Mouse (Mus musculus) hindbrain, embryonic 14.5 days (tissue): Measurements from ENCODE around the gene Unc5cl. TPM values are rescaled to one million over a fixed set of nuclear protein-coding genes. Genes with fewer than 3 reads are reported as not detected.

Source experiments
- ATAC-seq: fragments of 200-750 bp; cut with Nextera tagmentation; 2 replicates; pipeline ENCODE4 v1.8.0; 2017; ENCODE audit warnings: moderate number of reproducible peaks, mild to moderate bottlenecking, moderate TSS enrichment, moderate library complexity; ENCODE audit not compliant: low FRiP score
- DNase-seq: peaks from one replicate; pipeline ENCODE4 v3.0.0-alpha.2; 2015; ENCODE audit warnings: low spot score
- H3K27ac ChIP-seq: fragments of 300-500 bp; sonication (generic); 2 replicates; pipeline ENCODE4 v1.5.1; 2014; ENCODE audit warnings: mild to moderate bottlenecking, moderate library complexity
- H3K27me3 ChIP-seq: fragments of 300-500 bp; sonication (generic); 2 replicates; pipeline ENCODE4 v1.6.1; 2014; ENCODE audit warnings: mild to moderate bottlenecking, low read length, mixed read lengths; ENCODE audit not compliant: control insufficient read depth, insufficient read depth
- H3K36me3 ChIP-seq: fragments of 300-500 bp; sonication (generic); replicated peaks from 2 replicates; pipeline ENCODE4 v1.6.1; 2014; ENCODE audit not compliant: control insufficient read depth, insufficient read depth
- H3K4me1 ChIP-seq: fragments of 300-500 bp; sonication (generic); replicated peaks from 2 replicates; pipeline ENCODE4 v1.6.1; 2014; ENCODE audit warnings: antibody characterized with exemption, low read length, mixed read lengths; ENCODE audit not compliant: control insufficient read depth, insufficient read depth
- H3K4me2 ChIP-seq: fragments of 300-500 bp; sonication (generic); replicated peaks from 2 replicates; pipeline ENCODE4 v1.6.1; 2014; ENCODE audit warnings: mild to moderate bottlenecking, moderate library complexity
- H3K4me3 ChIP-seq: fragments of 300-500 bp; sonication (generic); replicated peaks from 2 replicates; pipeline ENCODE4 v1.5.1; 2014; ENCODE audit warnings: mild to moderate bottlenecking, low read length
- H3K9ac ChIP-seq: fragments of 300-500 bp; sonication (generic); 2 replicates; pipeline ENCODE4 v1.6.1; 2014
- H3K9me3 ChIP-seq: fragments of 300-500 bp; sonication (generic); 2 replicates; pipeline ENCODE4 v1.6.1; 2016; ENCODE audit warnings: low read length; ENCODE audit not compliant: control insufficient read depth
- WGBS: fragments of 180-500 bp; shearing (Covaris S2); extraction: QIAGEN DNeasy Blood & Tissue Kit; methylation state at CpG from one replicate; pipeline ENCODE4 v1.1.7; 2014; 5-methylcytosine and 5-hydroxymethylcytosine counted together
- polyA plus RNA-seq: library from polyadenylated mRNA; unstranded; fragments of >200 nt; fragmentation: Nextera tagmentation; extraction: Ambion mirVana; gene quantifications from 2 replicates; pipeline ENCODE4 v1.2.1, GENCODE M21; 2014

Unc5cl gene
- polyA plus RNA-seq, 1 experiment from 2014 or later = 0.37 TPM

GRCm38 (mm10) chr17:48509596-48509995, 54.9 kb downstream of the Unc5cl start:
- H3K4me3 ChIP-seq = no peak overlapping the region
- no peaks in the 10 kb centered on the region for H3K36me3 ChIP-seq
- H3K4me1 ChIP-seq = peaks cover 21% of the 10 kb centered on the region
- no peak for DNase-seq
- no peak overlapping the region for H3K4me2 ChIP-seq
- no peak overlapping the region for H3K27ac ChIP-seq
- H3K9me3 ChIP-seq = no peaks in the 10 kb centered on the region
- ATAC-seq = no peak
- WGBS = 88% methylated on average over 4 of the region's 4 CpGs
- H3K9ac ChIP-seq = no peak overlapping the region
- no peaks in the 10 kb centered on the region for H3K27me3 ChIP-seq

GRCm38 (mm10) chr17:48512614-48513281, 58.0 kb downstream of the Unc5cl start:
- 18% methylated on average over 18 of the region's 18 CpGs for WGBS
- H3K4me1 ChIP-seq = peaks cover 9% of the 10 kb centered on the region; the same call in 1 of the 2 replicates
- H3K9ac ChIP-seq = no peak overlapping the region
- H3K27ac ChIP-seq = no peak overlapping the region
- H3K9me3 ChIP-seq = no peaks in the 10 kb centered on the region
- H3K4me2 ChIP-seq = peak overlapping the region; percentile 5; the same call in 1 of the 2 replicates
- ATAC-seq (peak; percentile 90), DNase-seq (peak; percentile 49)
- no peak overlapping the region for H3K4me3 ChIP-seq
- H3K36me3 ChIP-seq = no peaks in the 10 kb centered on the region
- no peaks in the 10 kb centered on the region for H3K27me3 ChIP-seq

GRCm38 (mm10) chr17:48514613-48515012, 59.9 kb downstream of the Unc5cl start:
- no peak for DNase-seq
- ATAC-seq = no peak
- WGBS = 65% methylated on average over 4 of the region's 4 CpGs
- no peak overlapping the region for H3K4me2 ChIP-seq
- H3K9me3 ChIP-seq = no peaks in the 10 kb centered on the region
- no peak overlapping the region for H3K4me3 ChIP-seq
- no peak overlapping the region for H3K27ac ChIP-seq
- no peak overlapping the region for H3K9ac ChIP-seq
- H3K27me3 ChIP-seq = no peaks in the 10 kb centered on the region
- peaks cover 9% of the 10 kb centered on the region; the same call in 1 of the 2 replicates for H3K4me1 ChIP-seq
- H3K36me3 ChIP-seq = no peaks in the 10 kb centered on the region

GRCm38 (mm10) chr17:48519046-48519445, 64.3 kb downstream of the Unc5cl start:
- no peak overlapping the region for H3K4me3 ChIP-seq
- H3K27ac ChIP-seq = no peak overlapping the region
- no peaks in the 10 kb centered on the region for H3K36me3 ChIP-seq
- no peak overlapping the region for H3K9ac ChIP-seq
- H3K27me3 ChIP-seq = no peaks in the 10 kb centered on the region
- ATAC-seq (no peak), DNase-seq (no peak)
- 67% methylated on average over 7 of the region's 7 CpGs for WGBS
- H3K4me1 ChIP-seq = no peaks in the 10 kb centered on the region
- H3K4me2 ChIP-seq = no peak overlapping the region
- no peaks in the 10 kb centered on the region for H3K9me3 ChIP-seq

GRCm38 (mm10) chr17:48520352-48520751, 65.7 kb downstream of the Unc5cl start:
- Histone ChIP-seq H3K9me3 (no peaks in the 10 kb centered on the region), H3K36me3 (no peaks in the 10 kb centered on the region), H3K4me3 (no peak overlapping the region), H3K9ac (no peak overlapping the region), H3K27me3 (no peaks in the 10 kb centered on the region), H3K4me1 (no peaks in the 10 kb centered on the region), H3K27ac (no peak overlapping the region), H3K4me2 (no peak overlapping the region)
- WGBS = 96% methylated on average over 3 of the region's 3 CpGs
- DNase-seq (no peak), ATAC-seq (no peak)

GRCm38 (mm10) chr17:48523056-48523455, 68.4 kb downstream of the Unc5cl start:
- WGBS = 96% methylated on average over 2 of the region's 2 CpGs
- ATAC-seq = no peak
- no peaks in the 10 kb centered on the region for H3K27me3 ChIP-seq

GRCm38 (mm10) chr17:48533844-48534705, 79.4 kb downstream of the Unc5cl start:
- ATAC-seq (no peak), DNase-seq (peak; percentile 27)
- H3K9me3 ChIP-seq = no peaks in the 10 kb centered on the region
- H3K27me3 ChIP-seq = no peaks in the 10 kb centered on the region
- no peaks in the 10 kb centered on the region for H3K4me1 ChIP-seq
- H3K9ac ChIP-seq = peak overlapping the region; percentile 3; the same call in 1 of the 2 replicates
- H3K36me3 ChIP-seq = no peaks in the 10 kb centered on the region
- WGBS = 41% methylated on average over 13 of the region's 14 CpGs
- H3K27ac ChIP-seq = no peak overlapping the region
- no peak overlapping the region for H3K4me3 ChIP-seq
- H3K4me2 ChIP-seq = no peak overlapping the region

More at GRCm38 (mm10) chr17:48523056-48523455, 68.4 kb downstream of the Unc5cl start:
- H3K4me1 ChIP-seq = no peaks in the 10 kb centered on the region
- no peaks in the 10 kb centered on the region for H3K9me3 ChIP-seq
- H3K4me2 ChIP-seq = no peak overlapping the region
- DNase-seq = no peak
- H3K27ac ChIP-seq = no peak overlapping the region
- H3K36me3 ChIP-seq = no peaks in the 10 kb centered on the region
- no peak overlapping the region for H3K9ac ChIP-seq
- H3K4me3 ChIP-seq = no peak overlapping the region

- H3K4me3 ChIP-seq = no peak overlapping the region
- peak; percentile 74 for DNase-seq
- ATAC-seq = no peak
- H3K27ac ChIP-seq = no peak overlapping the region
- no peaks in the 10 kb centered on the region for H3K36me3 ChIP-seq
- H3K4me1 ChIP-seq = 0 out of 2 replicates have a peak, but pooled peaks cover 1% of the 10 kb centered on the region
- H3K9me3 ChIP-seq = no peaks in the 10 kb centered on the region
- no peak overlapping the region for H3K4me2 ChIP-seq
- WGBS = 82% methylated on average over 5 of the region's 5 CpGs
- no peak overlapping the region for H3K9ac ChIP-seq
- no peaks in the 10 kb centered on the region for H3K27me3 ChIP-seq
Measured at GRCm38 (mm10) chr17:48538328-48538727, 83.6 kb downstream of the Unc5cl start.

- Histone ChIP-seq H3K27me3 (no peaks in the 10 kb centered on the region), H3K4me1 (peaks cover 6% of the 10 kb centered on the region; the same call in 1 of the 2 replicates), H3K27ac (no peak overlapping the region), H3K9me3 (no peaks in the 10 kb centered on the region), H3K9ac (no peak overlapping the region), H3K4me3 (no peak overlapping the region), H3K36me3 (no peaks in the 10 kb centered on the region), H3K4me2 (no peak overlapping the region)
- no peak for DNase-seq
- no peak for ATAC-seq
- 89% methylated on average over 17 of the region's 17 CpGs for WGBS
Measured at GRCm38 (mm10) chr17:48539326-48539725, 84.6 kb downstream of the Unc5cl start.
